Mouse (Mus musculus): ENCODE results near the gene Taf13. TPM values are rescaled to one million over a fixed set of nuclear protein-coding genes. Genes with fewer than 3 reads are reported as not detected.

The Taf13 gene
- total and polyA plus RNA-seq, 3 experiments: 5.4 to 7.0 TPM; not detected in 1

DNA sequence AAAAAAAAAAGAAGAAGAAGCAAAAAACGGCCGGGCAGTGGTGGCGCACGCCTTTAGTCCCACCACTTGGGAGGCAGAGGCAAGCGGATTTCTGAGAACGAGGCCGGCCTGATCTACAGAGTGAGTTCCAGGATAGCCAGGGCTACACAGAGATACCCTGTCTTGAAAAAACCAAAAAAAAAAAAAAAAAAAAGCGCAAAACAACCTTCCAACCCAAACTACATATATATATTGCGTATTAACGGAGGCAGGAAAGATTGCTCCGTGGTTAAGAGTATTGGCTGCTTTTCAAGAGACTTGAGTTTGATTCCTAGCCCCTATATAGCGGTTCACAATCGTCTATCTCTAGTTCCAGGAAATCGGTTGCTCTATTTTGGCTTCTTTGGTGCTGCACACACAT, 685 bp upstream of the Taf13 start:
- H3K4me3 ChIP-seq (ENCODE audit: control insufficient read depth in 1 of 2, insufficient read depth in 1 of 2, low read depth in 2 of 2, low read length in 2 of 2): peak overlapping the region; percentile 20 to 66
- peaks cover 3 to 4% of the 10 kb centered on the region in 2 experiments; a peak in 3 of 4 replicates for H3K27me3 ChIP-seq (ENCODE audit: control insufficient read depth in 1 of 2, insufficient read depth in 2 of 2, low read length in 2 of 2)
- peak; percentile 65 for TF ChIP-seq ZNF384 (IDR thresholded peaks at IDR 0.05; ENCODE audit: low read depth, low read length)
- no peak for TF ChIP-seq CHD1 (IDR thresholded peaks at IDR 0.05; ENCODE audit: low read depth, low read length)
- no peak for TF ChIP-seq ETS1 (IDR thresholded peaks at IDR 0.05; ENCODE audit: low read depth, low read length)
- DNase-seq (ENCODE audit: low read depth, low spot score): no peak
- peak overlapping the region; percentile 31; the same call in 1 of the 2 replicates for H3K9ac ChIP-seq (ENCODE audit: control insufficient read depth, low read depth, low read length, poor library complexity, severe bottlenecking)
- H3K9me3 ChIP-seq (replicated peaks; ENCODE audit: insufficient read depth, low read length): no peaks in the 10 kb centered on the region
- H3K79me2 ChIP-seq (ENCODE audit: control insufficient read depth, insufficient read depth, low read length, poor library complexity): peaks cover 1% of the 10 kb centered on the region
- H3K27ac ChIP-seq (ENCODE audit: control insufficient read depth, low read depth, low read length): no peak overlapping the region
- peaks cover 2 to 7% of the 10 kb centered on the region in 2 experiments for H3K4me1 ChIP-seq (ENCODE audit: control insufficient read depth in 1 of 2, insufficient read depth in 2 of 2, low read length in 2 of 2)
- peaks cover 0 to 8% of the 10 kb centered on the region in 2 experiments; a peak in 2 of 4 replicates for H3K36me3 ChIP-seq (ENCODE audit: control insufficient read depth in 1 of 2, insufficient read depth in 2 of 2, low read length in 2 of 2)

DNA sequence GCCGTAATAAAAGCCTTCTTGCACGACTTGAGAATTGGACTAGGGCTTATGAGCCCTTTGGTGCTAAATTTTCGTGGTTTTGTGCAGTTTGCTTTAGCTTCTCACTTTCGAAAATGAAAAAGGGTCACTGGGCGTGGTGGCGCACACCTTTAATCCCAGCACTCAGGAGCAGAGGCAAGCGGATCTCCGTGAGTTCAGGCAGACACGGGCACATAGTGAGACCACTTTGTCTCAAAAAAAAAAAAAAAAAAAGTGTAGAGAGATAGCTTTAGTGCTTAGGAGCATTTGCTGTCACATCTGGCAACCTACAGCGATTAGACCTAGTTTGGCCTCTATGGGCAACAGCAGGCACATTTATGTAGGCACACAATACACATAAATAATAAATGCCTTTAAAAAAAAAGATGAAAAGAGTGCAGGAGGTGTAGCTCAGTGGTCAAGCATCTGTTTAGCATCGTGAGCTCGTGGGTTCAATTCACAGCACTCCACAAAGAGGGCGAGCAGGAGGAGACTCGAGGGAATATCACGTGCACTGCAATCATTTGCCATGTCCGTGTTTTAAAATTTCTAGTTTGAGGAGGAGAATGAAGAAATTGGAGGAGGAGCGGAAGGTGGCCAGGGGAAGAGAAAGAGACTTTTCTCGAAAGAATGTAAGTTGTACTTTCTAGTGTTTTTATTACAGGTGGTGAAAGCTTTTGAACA, 962 bp downstream of the Taf13 start:
- Histone ChIP-seq H3K9ac (ENCODE audit: control insufficient read depth, low read depth, low read length, poor library complexity, severe bottlenecking) (peak overlapping the region; percentile 81), H3K27me3 (ENCODE audit: control insufficient read depth in 1 of 2, insufficient read depth in 2 of 2, low read length in 2 of 2) (peaks cover 3 to 4% of the 10 kb centered on the region in 2 experiments; a peak in 3 of 4 replicates), H3K9me3 (replicated peaks; ENCODE audit: insufficient read depth, low read length) (no peaks in the 10 kb centered on the region), H3K36me3 (ENCODE audit: control insufficient read depth in 1 of 2, insufficient read depth in 2 of 2, low read length in 2 of 2) (peaks cover 0 to 8% of the 10 kb centered on the region in 2 experiments; a peak in 2 of 4 replicates), H3K4me1 (ENCODE audit: control insufficient read depth in 1 of 2, insufficient read depth in 2 of 2, low read length in 2 of 2) (peaks cover 2 to 7% of the 10 kb centered on the region in 2 experiments), H3K4me3 (ENCODE audit: control insufficient read depth in 1 of 2, insufficient read depth in 1 of 2, low read depth in 2 of 2, low read length in 2 of 2) (peak overlapping the region; percentile 67 to 71), H3K27ac (ENCODE audit: control insufficient read depth, low read depth, low read length) (peak overlapping the region; percentile 73), H3K79me2 (ENCODE audit: control insufficient read depth, insufficient read depth, low read length, poor library complexity) (peaks cover 1% of the 10 kb centered on the region)
- no peak for DNase-seq (ENCODE audit: low read depth, low spot score)
- peak; percentile 44; the same call in 1 of the 2 replicates for TF ChIP-seq BHLHE40 (IDR thresholded peaks at IDR 0.05; ENCODE audit: borderline replicate concordance, low read depth, low read length)
- no peak for TF ChIP-seq ELF1 (IDR thresholded peaks at IDR 0.05; ENCODE audit: low read depth, low read length)
- 0 out of 2 replicates have a peak, but pooled peaks have one; percentile 34 for TF ChIP-seq MAZ (IDR thresholded peaks at IDR 0.05; ENCODE audit: low read depth, low read length)
- TF ChIP-seq TCF12 (IDR thresholded peaks at IDR 0.05; ENCODE audit: low read depth, low read length): no peak
- TF ChIP-seq ZKSCAN1 (IDR thresholded peaks at IDR 0.05; ENCODE audit: low read depth, low read length): peak; percentile 85
- no peak for TF ChIP-seq POLR2AphosphoS5 (IDR thresholded peaks at IDR 0.05; ENCODE audit: borderline replicate concordance, low read depth, low read length)
- TF ChIP-seq EP300 (IDR thresholded peaks at IDR 0.05; ENCODE audit: low read depth in 1 of 2, low read length in 2 of 2): peak in 1 of 2 experiments; percentile 1; a peak in 1 of 4 replicates
- TF ChIP-seq NELFE (IDR thresholded peaks at IDR 0.05; ENCODE audit: low read depth, low read length): no peak
- TF ChIP-seq GATA1 (IDR thresholded peaks at IDR 0.05; ENCODE audit: low read depth, low read length): no peak
- peak; percentile 61; the same call in 1 of the 2 replicates for TF ChIP-seq USF1 (IDR thresholded peaks at IDR 0.05; ENCODE audit: low read depth, low read length)
- peak; percentile 81 for TF ChIP-seq ZNF384 (IDR thresholded peaks at IDR 0.05; ENCODE audit: low read depth, low read length)
- peak; percentile 65 for TF ChIP-seq MXI1 (IDR thresholded peaks at IDR 0.05; ENCODE audit: low read depth, low read length)
- TF ChIP-seq MYB (IDR thresholded peaks at IDR 0.05; ENCODE audit: low read depth, low read length): no peak
- TF ChIP-seq KAT2A (conservative IDR thresholded peaks at IDR 0.05; ENCODE audit: low read depth, low read length): no peak
- no peak for TF ChIP-seq TAL1 (IDR thresholded peaks at IDR 0.05; ENCODE audit: low read length)
- TF ChIP-seq GABPA (IDR thresholded peaks at IDR 0.05; ENCODE audit: low read depth, low read length): no peak
- no peak for TF ChIP-seq USF2 (IDR thresholded peaks at IDR 0.05; ENCODE audit: borderline replicate concordance in 1 of 2, insufficient read depth in 1 of 2, low read depth in 1 of 2, low read length in 2 of 2)
- no peak for TF ChIP-seq SIN3A (IDR thresholded peaks at IDR 0.05; ENCODE audit: low read length)
- TF ChIP-seq ZC3H11A (IDR thresholded peaks at IDR 0.05; ENCODE audit: low read depth, low read length): no peak
- TF ChIP-seq JUND (IDR thresholded peaks at IDR 0.05; ENCODE audit: low read depth, low read length): no peak
- TF ChIP-seq NRF1 (IDR thresholded peaks at IDR 0.05; ENCODE audit: insufficient read depth, low read depth, low read length, poor library complexity, severe bottlenecking): no peak
